Mouse (Mus musculus): Measurements from ENCODE around the gene Ssbp3. TPM values are rescaled to one million over a fixed set of nuclear protein-coding genes. Genes with fewer than 3 reads are reported as not detected.
A peak's percentile ranks its signal among the peaks of the same experiment; 100 is the strongest.

The Ssbp3 gene
- total and polyA plus RNA-seq, 2 experiments = 12.9 to 36.7 TPM

- WGBS = 19% methylated on average over 10 of the region's 10 CpGs
- no peak for TF ChIP-seq CTCF (IDR thresholded peaks at IDR 0.05; ENCODE audit: low read depth, low read length)
- H3K27ac ChIP-seq (replicated peaks; ENCODE audit: insufficient read depth, low read depth, low read length) = peak overlapping the region; percentile 83
- H3K27me3 ChIP-seq (ENCODE audit: control insufficient read depth, insufficient read depth, low read length) = no peaks in the 10 kb centered on the region
- DNase-seq (ENCODE audit: extremely low read depth, low read depth, low spot score) = no peak
- peaks cover 16% of the 10 kb centered on the region; the same call in 1 of the 2 replicates for H3K4me1 ChIP-seq (ENCODE audit: control insufficient read depth, insufficient read depth, low read length)
- peaks cover 17% of the 10 kb centered on the region for H3K79me2 ChIP-seq (ENCODE audit: control insufficient read depth, insufficient read depth, low read length)
- H3K36me3 ChIP-seq (ENCODE audit: control insufficient read depth, insufficient read depth, low read length) = no peaks in the 10 kb centered on the region
- no peak overlapping the region for H3K4me3 ChIP-seq (ENCODE audit: insufficient read depth, low read depth, low read length)
- H3K9ac ChIP-seq (ENCODE audit: low read depth, low read length) = peak overlapping the region; percentile 53
Observed at GRCm38 (mm10) chr4:106908950-106909751, 1.4 kb upstream of the Ssbp3 start.

GRCm38 (mm10) chr4:106909797-106910196 lies 704 bp upstream of the Ssbp3 start:
- Histone ChIP-seq H3K36me3 (ENCODE audit: control insufficient read depth, insufficient read depth, low read length) (no peaks in the 10 kb centered on the region), H3K27me3 (ENCODE audit: control insufficient read depth, insufficient read depth, low read length) (no peaks in the 10 kb centered on the region), H3K27ac (replicated peaks; ENCODE audit: insufficient read depth, low read depth, low read length) (peak overlapping the region; percentile 83), H3K9ac (ENCODE audit: low read depth, low read length) (peak overlapping the region; percentile 34; the same call in 1 of the 2 replicates), H3K4me3 (ENCODE audit: insufficient read depth, low read depth, low read length) (no peak overlapping the region), H3K79me2 (ENCODE audit: control insufficient read depth, insufficient read depth, low read length) (peaks cover 19% of the 10 kb centered on the region), H3K4me1 (ENCODE audit: control insufficient read depth, insufficient read depth, low read length) (peaks cover 16% of the 10 kb centered on the region; the same call in 1 of the 2 replicates)
- WGBS = 2% methylated on average over 6 of the region's 6 CpGs
- no peak for TF ChIP-seq POLR2A (IDR thresholded peaks at IDR 0.05; ENCODE audit: extremely low read depth, insufficient read depth, low read length)
- no peak for DNase-seq (ENCODE audit: extremely low read depth, low read depth, low spot score)

GRCm38 (mm10) chr4:106911246-106911801 lies 823 bp downstream of the Ssbp3 start:
- Histone ChIP-seq H3K4me3 (ENCODE audit: insufficient read depth, low read depth, low read length) (peak overlapping the region; percentile 97), H3K4me1 (ENCODE audit: control insufficient read depth, insufficient read depth, low read length) (peaks cover 16% of the 10 kb centered on the region; the same call in 1 of the 2 replicates), H3K36me3 (ENCODE audit: control insufficient read depth, insufficient read depth, low read length) (peaks cover 5% of the 10 kb centered on the region; the same call in 1 of the 2 replicates), H3K9ac (ENCODE audit: low read depth, low read length) (peak overlapping the region; percentile 100), H3K27me3 (ENCODE audit: control insufficient read depth, insufficient read depth, low read length) (no peaks in the 10 kb centered on the region), H3K27ac (replicated peaks; ENCODE audit: insufficient read depth, low read depth, low read length) (peak overlapping the region; percentile 98), H3K79me2 (ENCODE audit: control insufficient read depth, insufficient read depth, low read length) (peaks cover 19% of the 10 kb centered on the region)
- 2% methylated on average over 88 of the region's 89 CpGs for WGBS
- peak; percentile 51 for DNase-seq (ENCODE audit: extremely low read depth, low read depth, low spot score)
- TF ChIP-seq CTCF (IDR thresholded peaks at IDR 0.05; ENCODE audit: low read depth, low read length) (no peak), POLR2A (IDR thresholded peaks at IDR 0.05; ENCODE audit: extremely low read depth, insufficient read depth, low read length) (peak; percentile 75)

DNA sequence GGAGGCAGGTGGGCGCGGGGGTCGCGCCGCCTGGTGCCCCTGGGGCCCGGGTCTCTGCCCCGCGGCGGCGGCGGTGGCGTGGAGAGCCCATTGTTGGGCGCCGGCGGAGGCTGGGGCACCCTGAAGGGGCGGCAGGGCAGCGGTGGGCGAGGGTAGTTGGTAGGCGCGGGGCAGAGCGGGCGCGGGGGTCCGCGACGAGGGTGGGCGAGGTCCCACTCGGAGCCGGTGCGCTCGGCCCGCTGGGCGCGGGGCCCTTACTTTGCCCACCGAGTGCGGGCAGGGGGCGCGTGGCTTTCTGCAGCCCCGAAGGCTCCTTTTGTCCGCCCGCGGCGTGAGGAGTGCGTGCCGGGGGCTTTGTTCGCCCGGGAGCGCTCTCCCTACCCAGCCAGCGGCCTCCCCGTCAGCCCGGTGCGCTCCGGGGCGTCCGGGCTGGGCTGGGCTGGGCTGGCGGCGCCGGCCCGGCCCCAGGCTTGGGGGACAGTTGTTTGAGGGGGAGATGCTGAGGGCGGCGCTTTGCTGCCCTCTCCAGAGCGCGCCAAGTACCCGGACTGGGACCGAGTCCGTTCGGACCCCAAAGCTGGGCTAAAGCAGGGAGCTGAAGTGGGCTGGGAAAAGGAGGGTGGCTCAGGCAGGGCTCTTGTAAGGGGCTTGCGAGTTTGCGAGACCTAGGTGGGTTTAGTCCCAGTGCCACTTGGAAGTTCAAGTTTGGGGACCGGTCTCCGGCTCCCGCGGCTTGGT lies 1.6 kb downstream of the Ssbp3 start:
- H3K4me3 ChIP-seq (ENCODE audit: insufficient read depth, low read depth, low read length) = peak overlapping the region; percentile 97
- no peak for DNase-seq (ENCODE audit: extremely low read depth, low read depth, low spot score)
- peaks cover 16% of the 10 kb centered on the region; the same call in 1 of the 2 replicates for H3K4me1 ChIP-seq (ENCODE audit: control insufficient read depth, insufficient read depth, low read length)
- peaks cover 12% of the 10 kb centered on the region for H3K36me3 ChIP-seq (ENCODE audit: control insufficient read depth, insufficient read depth, low read length)
- H3K27ac ChIP-seq (replicated peaks; ENCODE audit: insufficient read depth, low read depth, low read length) = peak overlapping the region; percentile 88
- TF ChIP-seq CTCF (IDR thresholded peaks at IDR 0.05; ENCODE audit: low read depth, low read length) (no peak), POLR2A (IDR thresholded peaks at IDR 0.05; ENCODE audit: extremely low read depth, insufficient read depth, low read length) (no peak)
- H3K27me3 ChIP-seq (ENCODE audit: control insufficient read depth, insufficient read depth, low read length) = no peaks in the 10 kb centered on the region
- peak overlapping the region; percentile 100 for H3K9ac ChIP-seq (ENCODE audit: low read depth, low read length)
- 2% methylated on average over 71 of the region's 73 CpGs for WGBS
- peaks cover 19% of the 10 kb centered on the region for H3K79me2 ChIP-seq (ENCODE audit: control insufficient read depth, insufficient read depth, low read length)

DNA sequence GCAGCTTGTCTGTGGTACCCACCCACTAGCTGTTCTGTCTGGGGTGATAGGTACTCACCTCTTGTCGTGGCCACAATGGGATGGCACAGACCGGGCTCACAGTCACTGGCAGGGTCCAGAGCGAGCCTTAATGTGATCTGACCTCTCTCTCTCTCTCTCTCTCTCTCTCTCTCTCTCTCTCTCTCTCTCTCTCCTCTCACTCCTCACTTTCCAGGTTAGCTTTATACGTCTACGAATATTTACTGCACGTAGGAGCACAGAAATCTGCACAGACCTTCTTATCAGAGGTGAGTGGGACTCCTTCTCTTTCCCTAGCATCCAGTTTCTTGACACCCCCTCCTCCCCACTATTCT lies 2.2 kb downstream of the Ssbp3 start:
- Histone ChIP-seq H3K9ac (ENCODE audit: low read depth, low read length) (peak overlapping the region; percentile 100), H3K79me2 (ENCODE audit: control insufficient read depth, insufficient read depth, low read length) (peaks cover 19% of the 10 kb centered on the region), H3K27me3 (ENCODE audit: control insufficient read depth, insufficient read depth, low read length) (no peaks in the 10 kb centered on the region), H3K4me3 (ENCODE audit: insufficient read depth, low read depth, low read length) (peak overlapping the region; percentile 97; the same call in 1 of the 2 replicates), H3K27ac (replicated peaks; ENCODE audit: insufficient read depth, low read depth, low read length) (no peak overlapping the region), H3K4me1 (ENCODE audit: control insufficient read depth, insufficient read depth, low read length) (peaks cover 16% of the 10 kb centered on the region; the same call in 1 of the 2 replicates), H3K36me3 (ENCODE audit: control insufficient read depth, insufficient read depth, low read length) (peaks cover 13% of the 10 kb centered on the region)
- no peak for DNase-seq (ENCODE audit: extremely low read depth, low read depth, low spot score)
- no peak for TF ChIP-seq CTCF (IDR thresholded peaks at IDR 0.05; ENCODE audit: low read depth, low read length)
- no peak for TF ChIP-seq POLR2A (IDR thresholded peaks at IDR 0.05; ENCODE audit: extremely low read depth, insufficient read depth, low read length)
- 45% methylated on average over 6 of the region's 6 CpGs for WGBS
